Mouse (Mus musculus) mouse embryonic stem cell (cell line): Measurements from ENCODE around the gene Nkg7.

ENCODE experiments used
- in situ Hi-C, 2 experiments: fragments of 300-500 bp; cut with MboI; formaldehyde crosslinking; loops; 1 replicate in 1 of 2; 3 replicates in 1 of 2; pipeline ENCODE4 v1.14.3; 2019 to 2020; ENCODE audit warnings: low sequenced_read_pairs in 2 of 2, low pct_unique_long_range_greater_than_20kb in 1 of 2, mixed read lengths in 1 of 2; ENCODE audit not compliant: unreplicated experiment in 1 of 2

The Nkg7 gene

GRCm38 (mm10) chr7:43442684-43443083 lies 5.8 kb downstream of the Nkg7 start:
- in situ Hi-C loops: no loop called here

GRCm38 (mm10) chr7:43443126-43443916 lies 6.4 kb downstream of the Nkg7 start:
- in situ Hi-C loops: no loop called here

GRCm38 (mm10) chr7:43443917-43444293 lies 7.0 kb downstream of the Nkg7 start, which contains the start of the genes Etfb and Gm45233:
Gene Etfb (plus strand): TSS chr7:43444083.
Gene Gm45233 (plus strand): TSS chr7:43444128.
- in situ Hi-C loops: no loop called here

GRCm38 (mm10) chr7:43447801-43448200 lies 10.9 kb downstream of the Nkg7 start:
- in situ Hi-C loops: no loop called here

GRCm38 (mm10) chr7:43448246-43448645 lies 11.4 kb downstream of the Nkg7 start:
- in situ Hi-C loops: no loop called here

GRCm38 (mm10) chr7:43449811-43450210 lies 12.9 kb downstream of the Nkg7 start:
- in situ Hi-C loops: no loop called here

GRCm38 (mm10) chr7:43451726-43452125 lies 14.9 kb downstream of the Nkg7 start:
- in situ Hi-C loops: no loop called here

- in situ Hi-C loops: no loop called here
Measured at GRCm38 (mm10) chr7:43452609-43453008, 15.7 kb downstream of the Nkg7 start.

- in situ Hi-C loops: no loop called here
Measured at GRCm38 (mm10) chr7:43453599-43454355, 16.9 kb downstream of the Nkg7 start.

GRCm38 (mm10) chr7:43454371-43454770 lies 17.5 kb downstream of the Nkg7 start:
- in situ Hi-C loops: no loop called here

- in situ Hi-C loops: no loop called here
Measured at GRCm38 (mm10) chr7:43462851-43463250, 26.0 kb downstream of the Nkg7 start, which contains the start of gene Vsig10l. Gene Vsig10l (plus strand): TSS chr7:43463151.

GRCm38 (mm10) chr7:43463976-43464375 lies 27.1 kb downstream of the Nkg7 start:
- in situ Hi-C loops: no loop called here

GRCm38 (mm10) chr7:43464864-43465343 lies 28.0 kb downstream of the Nkg7 start:
- in situ Hi-C loops: no loop called here

- in situ Hi-C loops: no loop called here
Measured at GRCm38 (mm10) chr7:43465344-43466098, 28.6 kb downstream of the Nkg7 start.

- in situ Hi-C loops: no loop called here
Measured at GRCm38 (mm10) chr7:43466099-43466694, 29.3 kb downstream of the Nkg7 start.

- in situ Hi-C loops: no loop called here
Measured at GRCm38 (mm10) chr7:43470373-43470772, 33.5 kb downstream of the Nkg7 start.

- in situ Hi-C loops: no loop called here
Measured at GRCm38 (mm10) chr7:43475706-43476105, 38.8 kb downstream of the Nkg7 start.

GRCm38 (mm10) chr7:43476376-43476775 lies 39.5 kb downstream of the Nkg7 start:
- in situ Hi-C loops: no loop called here
